Mouse (Mus musculus) right cerebral cortex, postnatal 25 days (tissue): ENCODE results near the gene Phf20.

Experiments used
- DNase-seq: peaks from one replicate; pipeline ENCODE4 v3.0.0; 2022

Gene Phf20

DNA sequence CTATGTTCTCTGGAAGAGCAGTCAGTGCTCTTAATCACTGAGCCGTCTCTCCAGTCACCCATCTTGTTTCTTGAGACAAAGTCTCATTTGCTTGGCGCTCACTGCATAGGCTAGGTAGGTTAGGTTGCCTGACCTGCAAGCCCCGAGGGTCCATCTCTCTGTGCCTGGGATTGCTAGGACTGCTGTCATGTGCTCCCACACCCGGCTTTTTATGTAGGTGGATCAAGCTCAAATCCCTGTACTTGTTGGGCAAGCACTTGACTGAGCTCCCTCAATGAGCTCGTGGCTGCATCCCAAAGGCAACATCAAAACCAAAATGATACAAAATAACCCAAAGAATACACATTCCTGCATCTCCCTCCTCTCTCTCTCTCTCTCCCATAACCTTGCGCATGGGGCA lies 125.3 kb downstream of the Phf20 start:
- no peak for DNase-seq

DNA sequence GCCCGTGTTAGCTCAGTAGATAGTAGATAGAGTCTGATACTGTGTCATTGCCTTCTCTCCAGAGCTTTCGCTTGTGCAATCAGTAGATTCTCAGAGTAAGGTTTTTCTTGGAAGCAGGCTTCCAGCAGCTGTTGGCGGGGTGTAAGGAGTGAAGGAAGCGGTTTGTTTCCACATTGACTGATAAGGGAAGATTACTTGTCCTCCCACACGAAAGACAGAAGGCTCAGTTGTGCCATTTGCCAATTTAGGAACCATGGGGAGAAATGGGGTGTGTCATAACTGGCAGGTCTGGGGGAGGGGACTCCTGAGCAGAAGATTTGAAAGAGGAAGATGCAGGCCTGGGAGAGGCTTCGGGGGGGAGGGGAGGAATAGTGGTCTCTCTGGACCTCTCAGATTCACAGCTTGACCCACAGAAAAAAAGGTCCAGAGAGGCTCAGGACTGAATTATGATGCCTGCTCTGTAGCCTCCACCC lies 127.9 kb downstream of the Phf20 start:
- DNase-seq, result peak; percentile 24

DNA sequence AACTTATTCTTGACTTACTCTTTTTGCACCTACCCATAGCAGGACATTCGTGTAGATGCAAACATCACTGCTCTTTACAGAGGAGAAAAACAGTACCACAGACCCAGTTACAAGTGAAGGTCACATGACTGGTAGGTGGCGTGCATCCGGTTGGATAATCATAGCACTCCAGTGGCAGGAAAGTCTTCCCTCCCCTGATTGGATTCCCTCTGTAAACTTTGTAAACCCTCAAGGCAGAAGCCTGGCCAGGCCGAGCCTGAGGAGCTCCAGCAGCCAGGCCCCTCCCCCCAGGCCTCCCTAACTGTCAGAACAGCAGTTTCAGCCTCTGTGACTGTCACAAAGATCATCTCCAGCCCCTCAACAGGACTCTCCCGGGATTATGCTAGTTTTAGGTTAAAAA lies 128.4 kb downstream of the Phf20 start:
- DNase-seq, result no peak

DNA sequence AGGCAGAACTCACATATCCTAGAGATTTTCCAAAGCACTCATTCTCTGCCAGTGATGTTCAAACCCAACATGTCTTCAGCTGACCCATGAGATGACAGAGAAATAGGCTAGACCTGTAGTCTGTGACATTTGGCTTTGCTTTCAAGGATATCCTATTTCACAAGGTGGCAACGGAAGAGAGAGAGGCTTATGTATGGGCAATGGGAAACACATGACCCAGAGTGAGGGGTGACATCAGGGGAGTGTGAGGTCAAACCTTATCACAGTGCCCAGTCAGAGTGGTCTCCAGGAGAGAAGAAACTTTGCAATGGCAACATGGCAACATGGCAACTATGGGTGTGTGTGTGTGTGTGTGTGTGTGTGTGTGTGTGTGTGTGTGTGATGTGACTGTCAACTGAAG lies 134.4 kb downstream of the Phf20 start:
- no peak for DNase-seq

DNA sequence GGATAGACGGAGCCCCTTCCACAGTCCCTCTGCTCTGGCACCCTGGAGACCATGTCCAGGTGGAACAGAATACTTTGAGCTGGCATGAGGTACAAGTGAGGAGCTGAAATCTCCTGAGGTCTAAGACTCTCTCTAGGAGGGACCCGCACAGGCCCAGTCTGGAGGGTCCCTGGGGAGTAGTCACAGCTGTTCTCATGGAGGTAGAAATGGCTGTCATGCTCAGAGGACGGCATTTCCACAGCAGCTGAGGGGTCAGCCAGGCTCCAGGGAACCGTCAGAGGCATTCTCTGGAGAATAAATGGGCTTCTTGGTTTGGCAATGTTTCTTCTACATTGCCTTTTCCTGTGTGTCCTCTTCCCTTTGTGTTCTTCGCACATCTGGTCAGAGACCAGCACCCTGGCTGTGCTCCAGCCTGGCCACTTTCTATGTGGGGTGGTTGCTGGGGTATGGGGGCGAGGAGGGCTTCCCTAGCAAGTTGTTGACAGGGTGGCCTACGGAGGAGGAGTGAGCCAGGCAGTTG lies 135.2 kb downstream of the Phf20 start:
- no peak for DNase-seq

DNA sequence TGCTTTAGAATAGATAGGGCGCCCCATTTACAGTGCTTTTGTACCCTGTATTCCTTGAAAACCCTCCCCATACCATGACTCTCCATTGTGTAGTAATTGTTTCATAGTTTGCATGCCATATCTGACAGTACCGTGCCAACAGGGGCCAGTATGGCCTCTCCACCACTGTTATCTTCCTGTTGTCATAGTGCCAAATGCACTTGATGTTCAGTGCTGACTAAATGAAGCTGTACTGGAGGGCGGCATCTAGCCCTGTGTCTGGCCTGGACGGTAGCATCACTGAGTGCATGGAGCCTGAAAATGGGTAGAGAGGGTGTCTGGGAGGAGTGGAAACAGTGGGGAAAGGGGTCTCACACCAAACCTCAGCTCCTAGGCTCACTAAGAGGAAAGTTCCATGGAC lies 143.8 kb downstream of the Phf20 start:
- DNase-seq, result no peak

DNA sequence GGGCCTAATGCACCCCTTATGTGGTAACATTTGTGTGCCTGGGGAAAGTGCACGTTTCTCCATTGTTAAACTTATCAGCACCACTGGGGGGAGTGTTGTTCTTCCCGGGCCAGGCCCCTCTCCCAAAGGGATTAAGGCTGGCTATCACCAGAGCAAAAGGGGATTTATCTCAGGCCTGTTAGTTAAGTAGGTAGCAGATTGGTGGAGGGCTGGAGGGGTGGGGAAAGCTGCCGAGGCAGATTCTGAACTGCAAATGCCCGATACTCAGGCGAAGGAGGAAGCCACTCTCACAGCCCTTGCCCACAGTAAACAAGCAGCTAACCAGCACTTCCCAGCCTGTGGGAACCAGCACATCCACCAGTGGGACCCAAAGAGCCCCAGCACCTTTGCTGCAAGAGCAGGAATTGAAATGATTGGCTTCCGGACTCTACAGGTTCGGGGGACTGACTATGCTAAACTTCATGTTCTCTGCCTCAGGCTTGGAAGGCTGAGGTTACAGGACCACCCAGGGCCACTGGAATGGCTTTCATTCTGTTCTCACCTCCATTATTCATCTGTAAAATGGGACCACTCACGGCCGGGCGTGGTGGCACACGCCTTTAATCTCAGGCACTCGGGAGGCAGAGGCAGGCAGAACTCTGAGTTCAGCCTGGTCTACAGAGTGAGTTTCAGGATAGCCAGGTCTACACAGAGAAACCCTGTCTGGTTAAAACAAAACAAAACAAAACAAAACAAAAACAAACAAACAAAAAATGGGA lies 148.7 kb downstream of the Phf20 start:
- DNase-seq, result no peak

DNA sequence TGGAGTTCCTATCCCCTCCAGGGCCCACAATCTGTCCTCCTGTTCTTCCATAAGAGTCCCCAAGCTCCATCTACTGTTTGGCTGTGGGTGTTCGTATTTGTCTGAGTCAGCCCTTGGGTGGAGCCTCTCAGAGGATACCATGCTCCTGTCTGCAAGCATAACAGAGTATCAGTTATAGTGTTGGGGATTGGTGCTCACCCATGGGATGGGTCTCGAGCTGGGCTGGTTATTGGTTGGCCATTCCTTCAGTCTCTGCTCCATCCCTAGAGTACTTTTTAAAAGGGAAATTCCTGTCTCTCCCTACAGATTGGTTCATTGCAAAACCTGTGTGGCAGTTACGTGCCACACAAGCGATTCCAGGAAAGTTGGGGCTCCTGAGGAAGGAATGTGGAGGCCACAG lies 152.5 kb downstream of the Phf20 start:
- DNase-seq, result no peak

DNA sequence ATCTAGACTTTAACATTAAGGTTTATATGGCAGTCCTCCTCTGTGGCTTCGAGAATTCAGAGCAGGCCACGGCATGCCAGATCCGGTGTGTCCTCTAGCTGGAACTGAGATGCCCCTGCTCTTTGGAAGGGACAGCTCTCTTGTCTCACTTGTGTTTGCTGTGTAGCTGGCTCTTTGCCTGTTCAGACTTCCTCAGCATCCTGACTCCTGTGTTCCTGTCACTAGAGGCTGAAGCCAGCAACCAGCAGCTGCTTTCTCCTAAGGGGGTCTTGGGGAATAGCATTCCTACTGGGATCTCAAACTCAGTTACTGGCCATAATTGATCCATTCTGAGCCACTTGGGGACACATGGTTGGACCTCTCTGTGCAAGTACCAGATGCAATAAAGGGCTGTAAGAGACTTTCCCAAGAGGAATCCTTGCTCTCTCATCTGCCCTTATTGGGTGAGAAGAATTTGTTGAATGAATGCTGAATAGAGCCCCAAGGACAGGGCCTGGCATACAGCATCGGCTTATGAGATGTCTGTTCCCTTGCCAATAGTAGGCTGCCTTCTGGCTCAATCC lies 153.1 kb downstream of the Phf20 start:
- no peak for DNase-seq

DNA sequence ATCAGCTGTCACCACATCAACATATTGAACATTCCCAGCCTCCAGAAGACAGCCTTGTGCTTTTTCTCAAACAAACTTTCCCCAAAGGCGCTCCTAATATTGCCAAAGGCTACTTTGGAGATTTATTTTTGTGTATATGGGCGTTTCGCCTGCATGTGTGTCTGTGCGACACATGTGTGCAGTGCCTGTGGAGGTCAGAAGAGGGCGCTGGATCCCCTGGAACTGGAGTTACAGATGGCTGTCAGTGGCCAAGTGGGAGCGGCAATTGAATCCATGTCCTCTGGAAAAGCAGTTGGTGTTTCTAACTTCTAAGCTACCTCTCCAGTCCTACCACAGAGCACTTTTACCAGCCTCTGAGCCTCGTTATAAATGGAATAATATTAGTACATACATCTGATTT lies 155.0 kb downstream of the Phf20 start:
- DNase-seq, result no peak

DNA sequence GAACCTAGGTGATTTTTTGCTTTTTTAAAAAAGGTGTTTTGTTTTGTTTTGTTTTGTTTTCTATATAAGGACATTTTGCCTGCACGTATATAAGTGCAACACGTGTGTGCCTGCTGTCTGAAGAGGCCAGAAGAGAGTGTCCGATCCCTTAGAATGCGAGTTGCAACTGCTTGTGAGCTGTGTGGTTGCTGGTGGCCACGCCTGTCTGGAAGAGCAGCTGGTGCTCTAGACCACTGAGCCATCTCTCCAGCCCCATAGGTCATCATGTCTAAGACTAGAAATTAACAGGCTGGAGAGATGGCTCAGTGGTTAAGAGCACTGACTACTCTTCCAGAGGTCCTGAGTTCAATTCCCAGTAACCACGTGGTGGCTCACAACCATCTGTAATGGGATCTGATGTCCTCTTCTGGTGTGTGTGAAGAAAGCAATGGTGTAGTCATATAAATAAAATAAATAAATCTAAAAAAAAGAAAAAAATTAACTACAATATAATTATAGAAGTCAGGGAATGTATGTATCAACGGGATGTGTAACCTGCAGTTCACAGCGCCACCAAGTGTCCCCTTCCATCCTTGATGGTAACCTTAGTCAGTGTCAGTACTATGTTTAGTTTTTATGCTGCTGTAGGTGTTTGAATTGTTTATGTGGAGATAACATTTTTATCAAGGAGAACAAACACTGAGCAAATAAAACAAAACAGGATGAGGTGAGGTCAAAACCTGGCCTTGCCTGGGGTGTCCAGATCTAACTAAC lies 156.3 kb downstream of the Phf20 start:
- DNase-seq, result no peak

DNA sequence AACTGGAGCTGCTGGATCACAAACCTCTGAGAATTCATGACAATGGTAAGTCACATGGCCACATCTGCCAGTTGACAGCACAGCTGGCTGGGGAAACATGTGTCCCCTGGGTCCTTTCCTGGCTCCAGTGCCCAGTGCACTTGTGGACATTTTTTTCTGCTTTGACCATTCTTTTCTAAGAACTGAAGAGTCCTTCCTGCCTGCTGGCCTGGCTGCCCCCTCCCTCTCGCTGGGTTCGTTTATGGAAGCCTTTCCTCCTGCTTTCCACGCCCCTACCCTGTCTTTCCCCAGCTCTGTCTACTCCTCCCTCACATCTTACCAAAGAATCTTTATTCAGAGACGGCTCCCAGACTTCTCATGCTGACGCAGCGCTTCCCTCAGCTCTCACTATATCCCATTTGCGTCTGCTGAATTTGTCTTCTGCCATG lies 157.0 kb downstream of the Phf20 start:
- DNase-seq, result peak; percentile 10

DNA sequence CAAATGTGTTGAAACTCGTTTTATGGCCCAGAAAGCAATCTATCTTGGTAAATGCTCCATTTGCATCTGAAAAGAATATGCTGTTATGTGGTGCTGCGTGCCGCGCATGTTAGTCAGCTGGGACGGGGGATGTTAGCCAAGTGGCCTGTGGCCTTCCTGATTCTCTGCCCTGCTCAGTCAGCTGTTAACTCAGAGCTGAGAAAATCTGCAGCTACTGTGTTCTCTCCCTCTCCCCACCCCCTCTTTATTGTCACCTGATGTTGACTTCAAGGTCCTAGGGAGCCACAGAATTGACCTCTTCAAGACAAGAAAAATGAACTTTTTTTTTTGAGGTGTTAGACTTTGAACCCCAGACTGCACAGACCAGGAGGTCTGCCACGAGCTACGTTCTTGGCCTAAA lies 159.8 kb downstream of the Phf20 start:
- peak; percentile 21 for DNase-seq
